Mouse (Mus musculus) heart, embryonic 15.5 days (tissue): ENCODE results near the gene Acp2. TPM values are rescaled to one million over a fixed set of nuclear protein-coding genes. Genes with fewer than 3 reads are reported as not detected.
A peak's percentile ranks its signal among the peaks of the same experiment; 100 is the strongest.

Source experiments
- ATAC-seq: fragments of 200-750 bp; cut with Nextera tagmentation; replicated peaks from 2 replicates; pipeline ENCODE4 v1.8.0; 2017; ENCODE audit warnings: low read depth, moderate TSS enrichment; ENCODE audit not compliant: insufficient number of reproducible peaks, insufficient read depth, low FRiP score
- H3K27ac ChIP-seq: fragments of 300-500 bp; sonication (generic); 2 replicates; pipeline ENCODE4 v1.5.1; 2015; ENCODE audit warnings: mild to moderate bottlenecking, inconsistent platforms
- H3K27me3 ChIP-seq: fragments of 300-500 bp; sonication (generic); 2 replicates; pipeline ENCODE4 v1.6.1; 2015; ENCODE audit warnings: inconsistent platforms
- H3K36me3 ChIP-seq: fragments of 300-500 bp; sonication (generic); 2 replicates; pipeline ENCODE4 v1.6.1; 2015; ENCODE audit warnings: mild to moderate bottlenecking, inconsistent platforms
- H3K4me1 ChIP-seq: fragments of 300-500 bp; sonication (generic); replicated peaks from 2 replicates; pipeline ENCODE4 v1.6.1; 2015; ENCODE audit warnings: inconsistent platforms
- H3K4me2 ChIP-seq: fragments of 300-500 bp; sonication (generic); 2 replicates; pipeline ENCODE4 v1.6.1; 2015; ENCODE audit warnings: inconsistent platforms, mild to moderate bottlenecking, moderate library complexity
- H3K4me3 ChIP-seq: fragments of 300-500 bp; sonication (generic); 2 replicates; pipeline ENCODE4 v1.5.1; 2015; ENCODE audit warnings: mild to moderate bottlenecking, inconsistent platforms
- H3K9ac ChIP-seq: fragments of 300-500 bp; sonication (generic); 2 replicates; pipeline ENCODE4 v1.6.1; 2015; ENCODE audit warnings: mild to moderate bottlenecking, inconsistent platforms
- H3K9me3 ChIP-seq: fragments of 300-500 bp; sonication (generic); replicated peaks from 2 replicates; pipeline ENCODE4 v1.6.1; 2016; ENCODE audit warnings: inconsistent platforms
- WGBS: fragments of 180-500 bp; shearing (Covaris S2); methylation state at CpG from one replicate; pipeline ENCODE4 v1.1.7; 2015; ENCODE audit warnings: mixed read lengths; 5-methylcytosine and 5-hydroxymethylcytosine counted together
- polyA plus RNA-seq: library from polyadenylated mRNA; unstranded; fragments of >200 nt; fragmentation: Nextera tagmentation; extraction: Ambion mirVana; gene quantifications from 2 replicates; pipeline ENCODE4 v1.2.1, GENCODE M21; 2015

Acp2 gene
- polyA plus RNA-seq, 1 experiment from 2014 or later = 15.2 TPM

DNA sequence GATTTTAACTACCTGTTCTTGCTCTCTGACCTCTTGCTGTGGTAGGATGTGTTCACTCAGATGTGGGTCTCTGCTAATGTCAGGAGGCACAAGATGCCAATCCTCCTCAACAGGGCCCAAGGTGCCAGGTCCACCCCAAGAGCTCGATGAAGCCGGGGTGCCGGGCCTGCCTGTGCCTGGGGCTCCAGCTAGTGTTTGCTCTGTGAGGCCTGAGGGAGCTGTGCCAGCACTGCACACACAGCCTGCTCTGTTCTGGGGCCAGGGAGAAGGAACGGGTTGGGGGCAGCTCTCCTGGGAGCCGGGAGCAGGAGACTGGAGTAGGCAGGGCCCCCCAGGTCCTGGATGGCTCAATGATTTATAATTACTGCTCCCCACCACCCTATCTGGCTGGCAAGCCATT is 55.4 kb downstream of the Acp2 start:
- no peak for ATAC-seq
- peak overlapping the region; percentile 69 for H3K9ac ChIP-seq
- peaks cover 21% of the 10 kb centered on the region; the same call in 1 of the 2 replicates for H3K36me3 ChIP-seq
- peak overlapping the region; percentile 93 for H3K4me2 ChIP-seq
- WGBS = 81% methylated on average over 5 of the region's 5 CpGs
- peaks cover 3% of the 10 kb centered on the region; the same call in 1 of the 2 replicates for H3K27me3 ChIP-seq
- peaks cover 46% of the 10 kb centered on the region for H3K4me1 ChIP-seq
- H3K9me3 ChIP-seq = no peaks in the 10 kb centered on the region
- peak overlapping the region; percentile 81 for H3K27ac ChIP-seq
- H3K4me3 ChIP-seq = peak overlapping the region; percentile 84

DNA sequence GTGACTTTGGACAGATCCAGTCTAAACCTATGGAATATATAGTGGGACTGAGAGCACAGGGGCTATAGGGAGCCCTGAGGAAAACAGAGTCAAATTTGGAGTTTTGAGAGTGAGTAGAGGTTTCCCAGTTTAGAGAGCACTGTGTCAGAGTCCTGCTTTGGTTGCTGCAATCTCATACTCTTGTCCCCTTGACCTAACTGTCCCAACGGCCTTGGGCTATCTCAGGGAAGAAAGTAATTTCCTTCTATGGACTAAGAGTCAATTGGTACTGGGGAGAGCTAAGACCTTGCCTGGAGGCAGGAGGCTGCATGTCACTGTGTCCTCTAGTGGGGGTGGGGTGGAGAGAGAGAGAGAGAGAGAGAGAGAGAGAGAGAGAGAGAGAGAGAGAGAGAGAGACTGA is 56.1 kb downstream of the Acp2 start:
- no peak for ATAC-seq
- no peaks in the 10 kb centered on the region for H3K9me3 ChIP-seq
- H3K4me3 ChIP-seq = no peak overlapping the region
- peaks cover 46% of the 10 kb centered on the region for H3K4me1 ChIP-seq
- peaks cover 28% of the 10 kb centered on the region; the same call in 1 of the 2 replicates for H3K36me3 ChIP-seq
- WGBS = 64% methylated on average over 1 of the region's 1 CpGs
- H3K27me3 ChIP-seq = peaks cover 3% of the 10 kb centered on the region; the same call in 1 of the 2 replicates
- H3K27ac ChIP-seq = peak overlapping the region; percentile 61; the same call in 1 of the 2 replicates
- no peak overlapping the region for H3K9ac ChIP-seq
- peak overlapping the region; percentile 93; the same call in 1 of the 2 replicates for H3K4me2 ChIP-seq

DNA sequence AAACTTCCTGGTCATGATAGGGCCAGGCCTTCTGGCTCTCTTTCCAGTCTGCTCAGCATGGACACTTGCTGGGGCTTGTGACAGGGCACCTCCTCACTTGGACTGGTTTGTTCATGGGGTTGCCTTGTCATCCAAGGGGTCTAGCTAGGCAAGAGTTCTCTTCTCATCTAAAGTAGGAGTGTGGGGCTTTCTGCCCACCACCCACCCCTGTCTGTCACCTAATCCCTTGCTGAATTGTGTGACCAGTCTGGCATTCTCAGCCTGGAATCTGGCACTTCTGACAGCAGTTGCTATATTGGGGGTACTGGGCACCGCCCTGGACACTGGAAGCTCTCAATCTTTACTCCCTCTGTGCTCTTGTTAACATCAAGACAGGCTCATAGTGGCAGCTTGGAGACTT is 56.8 kb downstream of the Acp2 start:
- peaks cover 53% of the 10 kb centered on the region for H3K4me1 ChIP-seq
- no peaks in the 10 kb centered on the region for H3K9me3 ChIP-seq
- H3K36me3 ChIP-seq = peaks cover 30% of the 10 kb centered on the region; the same call in 1 of the 2 replicates
- WGBS = 55% methylated on average over 1 of the region's 1 CpGs
- peaks cover 3% of the 10 kb centered on the region; the same call in 1 of the 2 replicates for H3K27me3 ChIP-seq
- no peak overlapping the region for H3K4me3 ChIP-seq
- 0 out of 2 replicates have a peak overlapping the region, but pooled peaks have one; percentile 19 for H3K9ac ChIP-seq
- no peak for ATAC-seq
- H3K27ac ChIP-seq = peak overlapping the region; percentile 61
- peak overlapping the region; percentile 37 for H3K4me2 ChIP-seq

Other genes starting within 250 kb of the Acp2 start
- 27.4 and 33.7 TPM in 2 replicates for gene Rapsn, start 167.3 kb upstream of the Acp2 start, polyA plus RNA-seq
- gene Psmc3, start 148.9 kb upstream of the Acp2 start, polyA plus RNA-seq = 227 and 228 TPM in 2 replicates
- gene Slc39a13, start 132.5 kb upstream of the Acp2 start, polyA plus RNA-seq = 53.5 and 63.2 TPM in 2 replicates
- 3.9 and 8.6 TPM in 2 replicates for gene Spi1, start 120.5 kb upstream of the Acp2 start, polyA plus RNA-seq
- 909 and 937 TPM in 2 replicates for gene Mybpc3, start 84.7 kb upstream of the Acp2 start, polyA plus RNA-seq
- 4.1 and 7.0 TPM in 2 replicates for gene Madd, start 19.0 kb upstream of the Acp2 start, polyA plus RNA-seq
- 3.5 and 4.1 TPM in 2 replicates for gene Nr1h3, start 51 bp upstream of the Acp2 start, polyA plus RNA-seq
- gene Ddb2, start 34.1 kb downstream of the Acp2 start, polyA plus RNA-seq = 8.4 and 11.3 TPM in 2 replicates
- 47.6 and 52.8 TPM in 2 replicates for gene Pacsin3, start 53.1 kb downstream of the Acp2 start, polyA plus RNA-seq
- gene Arfgap2, start 62.1 kb downstream of the Acp2 start, polyA plus RNA-seq = 54.8 and 69.1 TPM in 2 replicates
- 34.8 and 41.5 TPM in 2 replicates for gene 1110051M20Rik, start 241.8 kb downstream of the Acp2 start, polyA plus RNA-seq